Mouse (Mus musculus) testis, postnatal 14 days (tissue): ENCODE measurements around the gene Epo.
A peak's percentile ranks its signal among the peaks of the same experiment; 100 is the strongest.

Experiments used
- DNase-seq: peaks from one replicate; pipeline ENCODE4 v3.0.0; 2021; ENCODE audit warnings: low spot score

Epo gene

GRCm38 (mm10) chr5:137533117-137533827, at the start of gene Epo, which contains the start of gene Gnb2:
TSS of gene Epo (minus strand) at chr5:137533242.
TSS of gene Gnb2 (minus strand) at chr5:137533510.
- DNase-seq = peak; percentile 97

GRCm38 (mm10) chr5:137582702-137583101, 49.7 kb upstream of the Epo start:
- no peak for DNase-seq

- no peak for DNase-seq
These were observed 47.2 kb upstream of the Epo start for GRCm38 (mm10) chr5:137580246-137580645.

DNA sequence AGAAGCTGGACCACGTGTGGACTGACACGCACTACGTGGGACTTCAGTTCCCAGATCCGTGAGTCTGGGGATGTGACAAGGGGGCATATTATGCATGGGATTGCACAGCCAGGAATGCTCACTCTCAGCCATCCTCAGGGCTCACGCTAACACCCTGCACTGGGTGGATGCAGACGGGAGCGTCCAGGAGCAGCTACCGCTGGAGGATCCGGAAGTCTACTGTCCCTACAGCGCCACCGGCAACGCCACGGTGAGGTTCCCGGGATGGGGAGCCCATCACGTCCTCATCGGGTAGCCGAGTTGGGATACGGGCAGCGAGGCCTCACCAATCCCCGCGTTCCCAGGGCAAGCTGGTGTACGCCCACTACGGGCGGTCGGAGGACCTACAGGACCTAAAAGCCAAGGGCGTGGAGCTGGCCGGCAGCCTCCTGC, 41.4 kb upstream of the Epo start:
- no peak for DNase-seq

DNA sequence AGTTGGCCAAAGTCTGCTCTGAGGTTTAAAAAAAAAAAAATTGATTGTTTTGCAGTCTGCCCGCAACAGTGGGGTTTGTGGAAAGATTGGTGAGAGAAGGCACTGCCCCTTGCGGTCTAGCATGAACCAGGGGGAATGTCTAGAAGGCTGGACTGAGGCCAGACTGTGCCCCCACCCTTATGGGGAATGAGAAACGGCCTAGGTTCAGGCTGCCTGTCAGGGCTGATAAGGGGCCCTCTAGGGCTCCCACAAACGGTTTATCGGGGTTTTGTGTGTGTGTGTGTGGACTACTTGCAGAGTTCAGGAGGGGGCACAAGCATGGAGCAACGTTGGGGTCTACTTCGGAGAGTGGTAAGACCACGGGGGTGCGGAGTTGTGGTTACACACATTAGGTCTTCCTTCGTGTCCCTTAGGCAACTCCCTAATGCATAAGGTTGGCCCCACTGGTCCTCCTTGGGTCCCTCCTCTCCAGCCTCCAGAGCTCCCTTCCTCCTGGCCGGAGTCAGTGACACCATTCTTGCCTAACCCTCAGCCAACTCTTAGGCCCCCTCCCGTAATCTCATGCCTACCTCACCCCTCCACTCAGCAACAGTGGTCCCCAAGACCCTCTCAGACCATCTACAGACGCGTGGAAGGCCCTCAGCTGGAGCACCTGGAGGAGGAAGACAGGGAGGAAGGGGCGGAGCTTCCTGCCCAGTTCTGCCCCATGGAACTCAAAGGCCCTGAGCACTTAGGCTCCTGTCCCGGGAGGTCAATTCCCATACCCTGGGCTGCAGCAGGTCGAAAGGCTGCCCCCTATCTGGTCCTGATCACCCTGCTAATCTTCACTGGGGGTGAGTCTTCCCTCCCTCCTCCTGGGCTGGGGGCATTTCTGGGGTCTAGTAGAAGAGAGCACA, 37.9 kb upstream of the Epo start:
- DNase-seq = no peak

GRCm38 (mm10) chr5:137570181-137570580, 37.1 kb upstream of the Epo start:
- no peak for DNase-seq

GRCm38 (mm10) chr5:137569665-137570064, 36.6 kb upstream of the Epo start, which contains the start of gene Tfr2:
TSS of gene Tfr2 (plus strand) at chr5:137569840.
- peak; percentile 71 for DNase-seq

GRCm38 (mm10) chr5:137569031-137569430, 36.0 kb upstream of the Epo start:
- no peak for DNase-seq

GRCm38 (mm10) chr5:137568223-137568798, 35.3 kb upstream of the Epo start:
- DNase-seq = no peak

- no peak for DNase-seq
These were observed 33.4 kb upstream of the Epo start for GRCm38 (mm10) chr5:137566416-137566815.

- DNase-seq = no peak
These were observed 32.7 kb upstream of the Epo start for GRCm38 (mm10) chr5:137565744-137566143.

GRCm38 (mm10) chr5:137562965-137563364, 29.9 kb upstream of the Epo start:
- DNase-seq = no peak

GRCm38 (mm10) chr5:137561556-137561955, 28.5 kb upstream of the Epo start:
- no peak for DNase-seq

GRCm38 (mm10) chr5:137553898-137554297, 20.9 kb upstream of the Epo start:
- no peak for DNase-seq

DNA sequence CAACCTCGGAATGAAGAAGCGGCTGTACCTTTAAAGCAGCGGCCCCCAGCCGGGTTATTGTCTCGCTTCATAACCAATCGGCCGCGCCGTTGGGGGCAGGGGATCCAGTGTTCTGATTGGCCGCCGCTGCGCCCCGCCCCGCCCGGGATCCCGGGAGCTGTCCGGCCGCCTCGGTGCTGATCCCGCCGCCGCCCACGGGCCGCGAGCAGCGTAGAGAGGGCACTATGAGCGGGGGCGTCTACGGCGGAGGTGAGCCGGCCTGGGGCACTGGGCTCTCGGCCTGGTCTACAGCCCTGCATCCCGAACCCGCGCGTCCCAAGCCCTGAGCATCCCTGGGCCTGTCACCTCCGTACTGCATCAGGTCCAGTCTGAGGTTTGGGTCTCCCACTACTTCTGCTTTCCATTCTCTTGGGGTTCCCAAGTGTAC, 20.4 kb upstream of the Epo start, which contains the start of gene Actl6b:
TSS of gene Actl6b (plus strand) at position 107 of the 427 bp plus-strand sequence.
- peak; percentile 80 for DNase-seq

DNA sequence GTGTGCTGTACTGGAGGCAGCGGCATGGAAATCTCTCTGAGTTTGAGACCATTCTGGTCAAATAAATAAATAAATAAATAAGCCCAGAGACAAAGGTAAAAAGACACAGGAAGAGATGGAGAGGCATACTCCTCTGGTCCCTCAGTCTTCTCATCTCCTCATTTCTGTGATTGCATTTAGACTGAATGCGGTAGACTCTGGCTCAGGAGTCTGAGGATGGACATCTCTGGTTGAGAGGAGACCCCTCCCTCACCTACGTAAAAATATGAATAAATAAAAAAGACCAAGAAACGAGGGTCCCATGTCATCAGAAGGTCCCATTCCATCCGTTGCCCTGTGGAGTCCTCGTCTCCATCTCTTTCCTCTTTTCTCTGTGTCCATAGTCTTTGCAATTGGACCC, 20.0 kb upstream of the Epo start:
- no peak for DNase-seq

DNA sequence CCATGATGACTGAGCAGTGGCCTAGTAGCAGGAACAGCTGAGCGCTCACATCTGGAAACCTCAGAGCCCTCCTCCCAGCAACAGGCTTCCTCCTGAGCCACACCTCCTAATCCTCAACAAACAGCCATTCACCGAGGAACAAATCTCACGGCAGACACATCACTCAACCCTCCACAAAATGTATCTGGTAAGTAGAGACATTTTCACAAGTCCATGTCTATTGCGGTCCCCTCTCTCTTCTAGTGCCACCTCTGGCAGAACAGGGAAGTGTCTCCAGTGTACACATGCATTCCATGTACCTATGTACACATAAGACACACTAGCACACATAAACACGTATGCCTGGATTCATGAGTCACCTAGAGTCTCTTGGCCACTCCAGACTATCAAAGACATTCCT, 18.1 kb upstream of the Epo start:
- DNase-seq = no peak

- DNase-seq = no peak
These were observed 16.8 kb upstream of the Epo start for GRCm38 (mm10) chr5:137549840-137550239.

DNA sequence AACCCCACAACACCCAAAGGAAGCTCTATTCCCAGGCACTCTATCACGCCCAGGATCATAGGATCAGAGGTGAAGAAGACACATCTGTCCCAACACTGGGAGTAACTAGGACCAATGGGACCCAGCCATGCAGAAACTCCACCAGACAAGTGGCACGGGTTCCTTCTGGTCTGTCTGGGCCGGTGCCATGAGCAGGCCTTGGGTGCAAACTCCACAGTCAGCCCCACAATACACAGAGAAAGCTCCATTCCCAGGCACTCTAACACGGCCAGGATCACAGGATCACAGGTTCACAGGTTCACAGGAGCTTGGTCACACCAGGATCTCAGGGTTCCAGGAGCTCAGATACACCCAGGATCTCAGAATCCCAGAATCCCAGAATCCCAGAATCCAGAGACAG, 12.6 kb upstream of the Epo start:
- no peak for DNase-seq

DNA sequence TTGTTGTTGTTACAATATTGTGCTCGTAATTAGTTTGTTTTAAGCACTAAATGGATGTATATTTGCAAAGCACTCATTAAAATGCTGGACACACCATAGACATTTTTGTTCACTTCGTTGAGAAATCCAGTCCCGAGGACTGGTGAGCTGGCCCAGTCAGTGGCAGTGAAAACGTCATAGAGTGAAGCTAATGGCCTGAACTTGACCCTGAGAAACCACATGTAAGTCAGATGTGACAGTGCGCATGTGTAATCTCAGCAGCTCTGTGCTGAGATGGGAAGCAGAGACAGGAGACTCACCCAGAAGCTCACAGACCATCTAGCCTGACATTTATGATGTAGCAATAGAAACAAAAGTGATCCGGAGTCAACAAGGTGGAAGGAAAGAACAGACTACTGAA, 11.9 kb upstream of the Epo start:
- DNase-seq = no peak

DNA sequence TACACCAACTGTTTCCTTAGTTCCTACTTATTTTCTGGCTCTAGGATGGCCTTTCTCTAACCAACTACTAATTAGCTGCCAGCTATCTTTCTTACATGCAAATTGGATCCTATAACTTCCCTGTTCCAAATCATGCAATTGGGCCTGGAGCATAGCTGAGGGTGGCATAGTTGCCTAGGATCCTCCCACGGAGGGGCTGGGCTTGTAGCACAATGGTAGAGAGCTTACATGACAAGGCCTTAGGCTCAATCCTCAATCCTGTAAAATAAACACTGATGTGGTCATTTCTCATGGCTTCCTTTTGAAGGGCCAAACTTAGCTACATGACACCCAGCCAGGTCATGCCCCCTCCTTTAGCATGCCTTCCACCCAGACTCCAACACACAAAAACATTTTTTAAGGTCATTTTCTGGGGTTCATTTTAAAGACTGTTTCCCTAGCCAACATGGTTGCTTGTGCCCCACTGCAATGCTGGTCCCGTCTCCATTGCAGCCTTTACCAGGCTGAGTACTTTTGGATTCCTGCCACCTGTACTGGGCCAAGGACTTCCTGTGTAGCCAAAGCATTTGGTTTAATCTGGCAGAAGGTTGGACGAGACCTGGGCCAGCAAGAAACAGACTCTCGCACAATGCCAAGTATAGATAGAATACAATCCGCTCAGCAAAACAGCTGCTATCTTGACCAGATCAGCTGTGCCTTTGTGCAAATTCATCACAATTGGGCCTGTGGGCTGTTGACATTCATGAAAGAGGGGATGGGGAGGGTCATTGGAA, 8.9 kb upstream of the Epo start:
- no peak for DNase-seq

DNA sequence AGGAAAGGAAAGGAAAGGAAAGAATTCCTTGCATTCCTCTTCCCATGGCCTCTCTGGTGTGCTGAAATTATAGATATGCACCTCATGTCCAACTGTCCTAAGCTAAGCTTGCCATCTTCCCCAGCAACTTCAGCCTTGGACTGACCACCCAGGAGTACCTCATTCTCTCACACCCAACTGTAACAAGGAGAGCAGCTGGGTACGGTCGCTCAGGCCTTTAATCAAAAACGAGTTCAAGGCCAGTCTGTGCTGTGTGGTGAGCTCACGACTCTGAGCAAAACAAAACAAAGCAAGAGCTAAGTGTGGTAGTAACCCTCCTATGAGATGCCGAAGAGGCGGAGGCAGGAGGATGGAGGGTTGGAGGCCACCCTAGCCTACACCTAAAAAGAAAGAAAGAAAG, 7.9 kb upstream of the Epo start:
- no peak for DNase-seq
